Mouse (Mus musculus) lung, embryonic 15.5 days (tissue): Measurements from ENCODE around the gene Stpg3. TPM values are rescaled to one million over a fixed set of nuclear protein-coding genes. Genes with fewer than 3 reads are reported as not detected.
A peak's percentile ranks its signal among the peaks of the same experiment; 100 is the strongest.
"Not testable (repeated sequence)": the region's sequence is repeated elsewhere in the genome, so short reads cannot be mapped to it uniquely, and the experiment has no call there.

Source experiments
- ATAC-seq: fragments of 200-750 bp; cut with Nextera tagmentation; 2 replicates; pipeline ENCODE4 v1.8.0; 2017; ENCODE audit warnings: moderate number of reproducible peaks, borderline replicate concordance; ENCODE audit not compliant: low FRiP score, low TSS enrichment; ENCODE audit errors: extremely low read depth
- H3K27ac ChIP-seq: fragments of 300-500 bp; sonication (generic); 2 replicates; pipeline ENCODE4 v1.5.1; 2015; ENCODE audit warnings: moderate library complexity, mild to moderate bottlenecking, inconsistent platforms
- H3K27me3 ChIP-seq: fragments of 300-500 bp; sonication (generic); 2 replicates; pipeline ENCODE4 v1.6.1; 2015; ENCODE audit warnings: inconsistent platforms
- H3K36me3 ChIP-seq: fragments of 300-500 bp; sonication (generic); 2 replicates; pipeline ENCODE4 v1.6.1; 2015; ENCODE audit warnings: inconsistent platforms
- H3K4me1 ChIP-seq: fragments of 300-500 bp; sonication (generic); 2 replicates; pipeline ENCODE4 v1.6.1; 2015; ENCODE audit warnings: inconsistent platforms
- H3K4me2 ChIP-seq: fragments of 300-500 bp; sonication (generic); 2 replicates; pipeline ENCODE4 v1.6.1; 2015; ENCODE audit warnings: inconsistent platforms, mild to moderate bottlenecking, moderate library complexity
- H3K4me3 ChIP-seq: fragments of 300-500 bp; sonication (generic); 2 replicates; pipeline ENCODE4 v1.5.1; 2015; ENCODE audit warnings: mild to moderate bottlenecking, inconsistent platforms
- H3K9ac ChIP-seq: fragments of 300-500 bp; sonication (generic); 2 replicates; pipeline ENCODE4 v1.6.1; 2015; ENCODE audit warnings: inconsistent platforms
- H3K9me3 ChIP-seq: fragments of 300-500 bp; sonication (generic); 2 replicates; pipeline ENCODE4 v1.6.1; 2016; ENCODE audit warnings: inconsistent platforms
- WGBS: fragments of 180-500 bp; shearing (Covaris S2); methylation state at CpG from one replicate; pipeline ENCODE4 v1.1.7; 2015; 5-methylcytosine and 5-hydroxymethylcytosine counted together
- polyA plus RNA-seq: library from polyadenylated mRNA; unstranded; fragments of >200 nt; fragmentation: Nextera tagmentation; extraction: Ambion mirVana; gene quantifications from 2 replicates; pipeline ENCODE4 v1.2.1, GENCODE M21; 2015

Gene Stpg3
- polyA plus RNA-seq: not detected in 2 replicates

- Histone ChIP-seq H3K9me3 (no peaks in the 10 kb centered on the region), H3K27me3 (no peaks in the 10 kb centered on the region), H3K9ac (no peak within 1 kb of the TSS), H3K36me3 (no peaks in the 10 kb centered on the region), H3K4me3 (no peak within 1 kb of the TSS), H3K27ac (no peak within 1 kb of the TSS), H3K4me1 (peaks cover 18% of the 10 kb centered on the region), H3K4me2 (no peak within 1 kb of the TSS)
- WGBS: 55% methylated on average over 3 of the region's 3 CpGs
- no peak for ATAC-seq
Observed at GRCm38 (mm10) chr2:25214444-25214843, at the start of gene Stpg3. Stpg3 (minus strand) TSS chr2:25214637.

- H3K36me3 ChIP-seq: no peaks in the 10 kb centered on the region
- H3K27ac ChIP-seq: no peak overlapping the region
- ATAC-seq: no peak
- H3K27me3 ChIP-seq: peaks cover 13% of the 10 kb centered on the region
- 20% methylated on average over 12 of the region's 12 CpGs for WGBS
- peak overlapping the region; percentile 70 for H3K4me3 ChIP-seq
- H3K9ac ChIP-seq: peak overlapping the region; percentile 60
- H3K4me1 ChIP-seq: peaks cover 39% of the 10 kb centered on the region
- no peaks in the 10 kb centered on the region for H3K9me3 ChIP-seq
- peak overlapping the region; percentile 99 for H3K4me2 ChIP-seq
Observed at GRCm38 (mm10) chr2:25263623-25264285, 49.3 kb upstream of the Stpg3 start.

DNA sequence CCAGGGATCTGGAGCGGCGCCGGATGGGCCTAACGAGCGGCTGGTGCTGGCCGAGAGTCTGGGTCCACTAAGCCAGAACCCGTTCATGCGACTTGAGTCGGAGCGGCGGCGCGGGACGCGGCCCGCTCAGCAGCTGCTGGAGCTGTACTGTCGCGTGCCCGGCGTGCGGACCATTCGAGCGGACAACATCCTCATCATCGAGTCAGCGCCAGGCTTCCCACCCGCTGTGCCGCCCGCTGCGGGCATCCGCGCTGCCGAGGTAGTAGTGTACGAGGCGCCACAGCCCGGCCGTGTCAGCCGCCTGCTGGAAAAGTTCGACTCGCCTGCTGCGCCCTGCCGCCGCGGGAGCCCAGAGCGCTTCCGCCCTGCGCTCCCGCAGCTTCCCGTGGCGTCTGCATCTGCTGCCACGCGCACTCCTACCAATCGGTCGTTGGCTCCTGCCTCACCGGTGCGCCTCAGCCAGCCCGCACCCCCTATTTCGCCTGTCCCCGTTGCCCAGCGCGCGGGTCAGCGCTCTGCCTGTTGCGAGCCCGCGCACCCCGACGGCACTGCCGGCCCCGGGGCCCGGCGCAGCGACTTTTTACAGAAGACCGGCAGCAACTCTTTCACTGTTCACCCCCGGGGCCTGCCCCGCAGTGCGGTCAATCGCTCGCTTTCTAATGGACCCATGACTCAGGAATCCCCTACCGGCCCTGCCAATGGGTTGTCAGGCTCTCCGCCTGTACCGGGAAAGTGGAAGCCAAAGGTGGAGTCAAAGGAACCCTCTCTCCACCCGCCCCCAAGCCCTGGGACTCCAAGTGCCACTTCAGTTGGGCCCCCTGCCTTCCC, 48.6 kb upstream of the Stpg3 start:
- H3K36me3 ChIP-seq: no peaks in the 10 kb centered on the region
- ATAC-seq: peak; percentile 39; the same call in 1 of the 2 replicates
- H3K9ac ChIP-seq: peak overlapping the region; percentile 60
- H3K27me3 ChIP-seq: peaks cover 13% of the 10 kb centered on the region
- no peaks in the 10 kb centered on the region for H3K9me3 ChIP-seq
- 0 out of 2 replicates have a peak overlapping the region, but pooled peaks have one; percentile 34 for H3K27ac ChIP-seq
- H3K4me1 ChIP-seq: peaks cover 39% of the 10 kb centered on the region
- under 1% methylated on average over 82 of the region's 82 CpGs for WGBS
- H3K4me3 ChIP-seq: peak overlapping the region; percentile 70
- H3K4me2 ChIP-seq: peak overlapping the region; percentile 99

DNA sequence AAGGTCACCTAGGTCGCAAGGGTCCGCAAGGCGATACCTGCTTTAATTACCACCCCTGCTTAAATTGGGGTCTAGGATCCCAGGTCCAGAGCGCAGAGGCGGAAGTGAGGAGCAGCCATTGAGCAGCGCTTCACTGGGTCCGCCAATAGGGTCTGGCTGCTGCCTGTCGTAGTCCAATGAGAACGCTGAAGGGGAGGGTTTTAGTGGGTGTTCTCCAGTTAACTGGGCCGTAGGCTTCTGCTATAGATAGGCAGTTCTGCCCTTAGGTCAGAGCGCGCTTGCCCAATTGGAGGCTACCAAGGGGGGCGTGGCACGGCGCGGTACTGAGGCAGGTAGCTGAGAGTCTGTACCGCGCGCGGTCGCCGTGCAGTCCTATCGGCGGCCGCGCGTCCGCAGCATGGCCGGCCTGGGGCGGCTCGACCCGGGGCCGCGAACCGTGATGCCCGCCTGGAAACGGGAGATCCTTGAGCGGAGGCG, 47.9 kb upstream of the Stpg3 start, which contains the start of gene Tprn:
TSS of gene Tprn (plus strand) at position 328 of the 477 bp plus-strand sequence.
- Histone ChIP-seq H3K27ac (0 out of 2 replicates have a peak within 1 kb of the TSS, but pooled peaks have one; percentile 34), H3K4me3 (peak within 1 kb of the TSS; percentile 70), H3K9ac (peak within 1 kb of the TSS; percentile 60), H3K27me3 (peaks cover 13% of the 10 kb centered on the region), H3K4me2 (peak within 1 kb of the TSS; percentile 99), H3K36me3 (no peaks in the 10 kb centered on the region), H3K4me1 (peaks cover 39% of the 10 kb centered on the region), H3K9me3 (no peaks in the 10 kb centered on the region)
- under 1% methylated on average over 39 of the region's 39 CpGs for WGBS
- ATAC-seq: peak; percentile 98

DNA sequence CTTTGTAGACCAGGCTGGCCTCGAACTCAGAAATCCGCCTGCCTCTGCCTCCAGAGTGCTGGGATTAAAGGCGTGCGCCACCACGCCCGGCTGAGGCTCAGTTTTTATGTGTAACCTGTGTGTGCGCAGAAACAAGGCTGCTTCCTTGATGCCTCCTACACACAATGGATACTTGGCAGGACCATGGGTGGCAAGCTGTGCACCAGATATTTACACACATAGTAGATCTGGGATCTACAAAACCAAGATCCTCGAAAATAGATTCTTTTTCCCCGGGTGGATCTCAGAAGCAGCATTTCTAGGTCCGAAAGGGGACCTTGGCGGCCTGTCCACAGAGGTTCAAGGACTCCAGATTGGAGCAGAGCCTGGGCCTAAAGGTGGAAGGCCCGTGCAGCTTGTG, 47.4 kb upstream of the Stpg3 start:
- H3K4me3 ChIP-seq: peak overlapping the region; percentile 70
- 43% methylated on average over 12 of the region's 12 CpGs for WGBS
- no peaks in the 10 kb centered on the region for H3K9me3 ChIP-seq
- no peak for ATAC-seq
- H3K36me3 ChIP-seq: no peaks in the 10 kb centered on the region
- H3K27ac ChIP-seq: no peak overlapping the region
- H3K4me1 ChIP-seq: peaks cover 42% of the 10 kb centered on the region
- peaks cover 13% of the 10 kb centered on the region for H3K27me3 ChIP-seq
- H3K4me2 ChIP-seq: peak overlapping the region; percentile 99
- peak overlapping the region; percentile 21; the same call in 1 of the 2 replicates for H3K9ac ChIP-seq

- Histone ChIP-seq H3K27ac (no peak overlapping the region), H3K4me2 (no peak overlapping the region), H3K9ac (no peak overlapping the region), H3K4me3 (no peak overlapping the region), H3K4me1 (peaks cover 35% of the 10 kb centered on the region), H3K36me3 (no peaks in the 10 kb centered on the region), H3K27me3 (peaks cover 8% of the 10 kb centered on the region), H3K9me3 (no peaks in the 10 kb centered on the region)
- ATAC-seq: no peak
- WGBS: 61% methylated on average over 2 of the region's 2 CpGs
Observed at GRCm38 (mm10) chr2:25258887-25259286, 44.5 kb upstream of the Stpg3 start.

DNA sequence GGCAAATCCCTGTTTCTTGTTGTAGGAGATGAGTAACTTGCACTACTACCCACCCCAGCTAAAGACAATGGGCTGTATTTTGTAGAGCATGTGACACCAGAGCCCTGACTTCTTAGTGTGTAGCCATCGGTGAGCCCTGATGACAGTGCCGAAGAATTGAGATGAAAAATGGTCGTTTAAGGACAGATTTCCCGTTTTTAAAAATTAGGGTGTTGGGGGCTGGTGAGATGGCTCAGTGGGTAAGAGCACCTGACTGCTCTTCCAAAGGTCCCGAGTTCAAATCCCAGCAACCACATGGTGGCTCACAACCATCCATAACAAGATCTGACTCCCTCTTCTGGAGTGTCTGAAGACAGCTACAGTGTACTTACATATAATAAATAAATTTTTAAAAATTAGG, 42.8 kb upstream of the Stpg3 start:
- not testable (repeated sequence) for H3K4me2 ChIP-seq, H3K36me3 ChIP-seq, ATAC-seq, H3K4me3 ChIP-seq, H3K27me3 ChIP-seq, H3K27ac ChIP-seq, H3K9ac ChIP-seq, H3K9me3 ChIP-seq
- 84% methylated on average over 5 of the region's 5 CpGs for WGBS
- H3K4me1 ChIP-seq: peaks cover 24% of the 10 kb centered on the region

GRCm38 (mm10) chr2:25256443-25257109, 42.1 kb upstream of the Stpg3 start:
- not testable (repeated sequence) for H3K27me3 ChIP-seq, H3K9me3 ChIP-seq, ATAC-seq, H3K27ac ChIP-seq, H3K36me3 ChIP-seq
- peaks cover 21% of the 10 kb centered on the region for H3K4me1 ChIP-seq
- WGBS: 53% methylated on average over 12 of the region's 12 CpGs
- H3K4me2 ChIP-seq: peak overlapping the region; percentile 93
- peak overlapping the region; percentile 71 for H3K4me3 ChIP-seq
- H3K9ac ChIP-seq: peak overlapping the region; percentile 71; the same call in 1 of the 2 replicates

GRCm38 (mm10) chr2:25255284-25255779, 40.9 kb upstream of the Stpg3 start, which contains the start of gene Tmem203:
Tmem203 (plus strand) TSS chr2:25255439.
- peak within 1 kb of the TSS; percentile 71 for H3K4me3 ChIP-seq
- peaks cover 21% of the 10 kb centered on the region for H3K4me1 ChIP-seq
- H3K36me3 ChIP-seq: peaks cover 12% of the 10 kb centered on the region; the same call in 1 of the 2 replicates
- peak within 1 kb of the TSS; percentile 71 for H3K9ac ChIP-seq
- ATAC-seq: peak; percentile 89
- WGBS: 0% methylated on average over 39 of the region's 39 CpGs
- H3K9me3 ChIP-seq: no peaks in the 10 kb centered on the region
- H3K27me3 ChIP-seq: no peaks in the 10 kb centered on the region
- H3K27ac ChIP-seq: peak within 1 kb of the TSS; percentile 54
- H3K4me2 ChIP-seq: peak within 1 kb of the TSS; percentile 93

GRCm38 (mm10) chr2:25252331-25252730, 37.9 kb upstream of the Stpg3 start:
- no peak for ATAC-seq
- H3K36me3 ChIP-seq: peaks cover 34% of the 10 kb centered on the region; the same call in 1 of the 2 replicates

More at GRCm38 (mm10) chr2:25252331-25252730, 37.9 kb upstream of the Stpg3 start:
- Histone ChIP-seq H3K9me3 (no peaks in the 10 kb centered on the region), H3K27me3 (no peaks in the 10 kb centered on the region), H3K4me3 (no peak overlapping the region), H3K27ac (no peak overlapping the region), H3K4me1 (peaks cover 21% of the 10 kb centered on the region), H3K4me2 (no peak overlapping the region), H3K9ac (no peak overlapping the region)
- WGBS: 89% methylated on average over 1 of the region's 1 CpGs
